Mouse (Mus musculus): ENCODE data around the gene Btd. TPM values are rescaled to one million over a fixed set of nuclear protein-coding genes. Genes with fewer than 3 reads are reported as not detected.

The Btd gene
- polyA plus RNA-seq, 1 experiment, result 19.6 TPM

GRCm38 (mm10) chr14:31686231-31686630 is 45.4 kb downstream of the Btd start:
- Histone ChIP-seq H3K27ac (ENCODE audit: insufficient read depth, low read length) (no peak overlapping the region), H3K4me3 (ENCODE audit: insufficient read depth, low read length) (no peak overlapping the region), H3K4me1 (ENCODE audit: control insufficient read depth, insufficient read depth, low read length) (no peaks in the 10 kb centered on the region)
- no peak for TF ChIP-seq CTCF (IDR thresholded peaks at IDR 0.05; ENCODE audit: extremely low read depth, insufficient read depth, low read length)
- TF ChIP-seq POLR2A (IDR thresholded peaks at IDR 0.05; ENCODE audit: extremely low read depth, insufficient read depth, low read length), result no peak

- no peak for TF ChIP-seq CTCF (IDR thresholded peaks at IDR 0.05; ENCODE audit: extremely low read depth, insufficient read depth, low read length)
- TF ChIP-seq POLR2A (IDR thresholded peaks at IDR 0.05; ENCODE audit: extremely low read depth, insufficient read depth, low read length), result no peak
- no peaks in the 10 kb centered on the region for H3K4me1 ChIP-seq (ENCODE audit: control insufficient read depth, insufficient read depth, low read length)
- H3K4me3 ChIP-seq (ENCODE audit: insufficient read depth, low read length), result no peak overlapping the region
- no peak overlapping the region for H3K27ac ChIP-seq (ENCODE audit: insufficient read depth, low read length)
Measured at GRCm38 (mm10) chr14:31692536-31692935, 51.7 kb downstream of the Btd start.

DNA sequence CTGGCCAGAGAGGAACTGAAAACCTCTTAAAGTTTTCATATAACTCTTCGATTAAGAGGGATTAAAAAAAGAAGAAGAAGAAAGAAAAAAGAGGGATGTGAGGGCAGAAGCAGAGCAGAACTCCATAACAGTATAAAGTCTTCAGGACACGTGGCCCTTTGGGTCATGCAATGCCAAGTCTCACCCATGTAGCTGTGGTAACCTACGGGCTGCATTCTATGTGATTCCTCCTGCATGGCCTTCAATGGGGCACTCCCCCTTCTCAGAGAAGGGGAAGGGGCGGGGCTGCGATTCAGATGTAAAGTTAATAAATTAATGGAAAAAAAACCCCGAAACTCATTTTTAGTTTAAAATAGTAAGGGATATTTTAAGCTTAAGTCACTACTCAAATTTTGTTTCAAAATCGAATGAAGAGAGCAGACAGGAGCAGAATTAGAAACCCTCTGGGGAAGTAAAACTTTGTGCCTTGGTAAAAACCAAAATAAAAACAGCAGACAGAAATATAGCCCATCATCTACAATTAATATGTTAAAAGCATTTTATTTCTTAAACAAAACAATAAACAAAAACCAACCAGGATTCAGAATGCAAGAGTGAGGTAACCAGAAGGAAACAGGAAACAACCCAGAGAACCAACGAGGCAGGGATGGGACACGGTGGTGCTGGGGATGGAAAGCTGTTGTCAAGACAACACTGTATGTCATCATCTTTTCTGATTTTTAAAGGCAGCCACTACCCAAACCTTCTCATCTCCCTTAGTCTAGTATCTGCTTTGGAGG is 55.6 kb downstream of the Btd start:
- H3K4me3 ChIP-seq (ENCODE audit: insufficient read depth, low read length), result no peak overlapping the region
- no peaks in the 10 kb centered on the region for H3K4me1 ChIP-seq (ENCODE audit: control insufficient read depth, insufficient read depth, low read length)
- TF ChIP-seq CTCF (IDR thresholded peaks at IDR 0.05; ENCODE audit: extremely low read depth, insufficient read depth, low read length) (no peak), POLR2A (IDR thresholded peaks at IDR 0.05; ENCODE audit: extremely low read depth, insufficient read depth, low read length) (no peak)
- no peak overlapping the region for H3K27ac ChIP-seq (ENCODE audit: insufficient read depth, low read length)

DNA sequence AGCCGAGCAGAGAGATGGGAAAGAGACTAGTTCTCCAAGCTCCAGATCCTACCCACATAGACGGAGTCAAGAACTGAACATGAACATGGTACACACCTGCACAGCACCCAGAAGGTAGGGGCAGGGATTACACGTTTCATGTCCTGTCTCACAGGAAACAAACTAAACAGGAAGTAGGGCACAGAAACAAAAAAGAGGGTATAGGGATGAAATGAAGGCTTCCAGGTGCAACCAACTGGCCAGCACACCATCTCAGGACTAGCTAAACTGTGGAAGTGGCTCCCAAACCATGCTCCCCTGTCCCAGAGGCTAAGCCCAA is 56.1 kb downstream of the Btd start:
- Histone ChIP-seq H3K4me1 (ENCODE audit: control insufficient read depth, insufficient read depth, low read length) (no peaks in the 10 kb centered on the region), H3K27ac (ENCODE audit: insufficient read depth, low read length) (no peak overlapping the region), H3K4me3 (ENCODE audit: insufficient read depth, low read length) (no peak overlapping the region)
- no peak for TF ChIP-seq POLR2A (IDR thresholded peaks at IDR 0.05; ENCODE audit: extremely low read depth, insufficient read depth, low read length)
- no peak for TF ChIP-seq CTCF (IDR thresholded peaks at IDR 0.05; ENCODE audit: extremely low read depth, insufficient read depth, low read length)

GRCm38 (mm10) chr14:31697346-31697745 is 56.5 kb downstream of the Btd start:
- TF ChIP-seq CTCF (IDR thresholded peaks at IDR 0.05; ENCODE audit: extremely low read depth, insufficient read depth, low read length), result no peak
- TF ChIP-seq POLR2A (IDR thresholded peaks at IDR 0.05; ENCODE audit: extremely low read depth, insufficient read depth, low read length), result no peak
- no peaks in the 10 kb centered on the region for H3K4me1 ChIP-seq (ENCODE audit: control insufficient read depth, insufficient read depth, low read length)
- H3K4me3 ChIP-seq (ENCODE audit: insufficient read depth, low read length), result no peak overlapping the region
- H3K27ac ChIP-seq (ENCODE audit: insufficient read depth, low read length), result no peak overlapping the region

DNA sequence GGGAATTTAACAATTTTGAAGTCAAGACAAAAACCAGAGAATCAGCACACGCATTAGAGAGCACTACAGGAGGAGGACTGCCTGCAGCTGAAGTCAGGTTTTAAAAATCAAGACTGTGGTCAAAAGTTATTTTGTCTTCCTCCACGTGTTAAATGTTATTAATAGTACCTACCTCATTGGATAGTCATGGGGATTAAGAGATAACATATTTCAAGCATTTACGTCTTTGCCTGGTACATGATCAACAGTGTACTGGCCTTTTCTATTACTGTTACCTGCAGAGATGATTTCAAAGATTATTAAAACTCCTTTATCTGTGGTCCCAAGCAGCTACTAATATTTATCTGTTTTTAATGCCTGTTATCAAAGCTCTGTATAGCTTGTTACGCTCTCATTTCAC is 56.9 kb downstream of the Btd start:
- Histone ChIP-seq H3K4me3 (ENCODE audit: insufficient read depth, low read length) (no peak overlapping the region), H3K27ac (ENCODE audit: insufficient read depth, low read length) (no peak overlapping the region), H3K4me1 (ENCODE audit: control insufficient read depth, insufficient read depth, low read length) (no peaks in the 10 kb centered on the region)
- TF ChIP-seq POLR2A (IDR thresholded peaks at IDR 0.05; ENCODE audit: extremely low read depth, insufficient read depth, low read length) (no peak), CTCF (IDR thresholded peaks at IDR 0.05; ENCODE audit: extremely low read depth, insufficient read depth, low read length) (no peak)

- H3K27ac ChIP-seq (ENCODE audit: insufficient read depth, low read length), result no peak overlapping the region
- no peaks in the 10 kb centered on the region for H3K4me1 ChIP-seq (ENCODE audit: control insufficient read depth, insufficient read depth, low read length)
- TF ChIP-seq CTCF (IDR thresholded peaks at IDR 0.05; ENCODE audit: extremely low read depth, insufficient read depth, low read length), result no peak
- no peak for TF ChIP-seq POLR2A (IDR thresholded peaks at IDR 0.05; ENCODE audit: extremely low read depth, insufficient read depth, low read length)
- H3K4me3 ChIP-seq (ENCODE audit: insufficient read depth, low read length), result no peak overlapping the region
Measured at GRCm38 (mm10) chr14:31700376-31700775, 59.5 kb downstream of the Btd start.

DNA sequence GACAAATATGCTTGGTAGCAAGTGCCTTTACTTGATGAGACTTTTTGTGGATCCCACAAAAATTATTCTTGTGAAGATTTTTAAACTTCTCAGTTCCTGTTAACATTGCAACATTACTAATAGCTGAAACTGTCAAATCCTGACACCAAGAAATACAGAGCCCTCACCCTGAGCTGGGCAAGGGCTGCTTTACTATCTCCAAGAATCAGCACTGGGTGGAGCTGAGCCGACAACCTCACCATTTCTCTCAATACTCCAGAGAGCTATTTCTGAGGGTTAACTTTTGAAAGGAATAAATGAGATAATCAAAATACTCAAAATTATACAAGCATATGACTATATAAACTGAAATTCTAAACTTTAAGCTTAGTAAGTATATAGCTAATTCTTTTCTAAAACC is 68.5 kb downstream of the Btd start:
- Histone ChIP-seq H3K27ac (ENCODE audit: insufficient read depth, low read length) (no peak overlapping the region), H3K4me3 (ENCODE audit: insufficient read depth, low read length) (no peak overlapping the region), H3K4me1 (ENCODE audit: control insufficient read depth, insufficient read depth, low read length) (no peaks in the 10 kb centered on the region)
- no peak for TF ChIP-seq POLR2A (IDR thresholded peaks at IDR 0.05; ENCODE audit: extremely low read depth, insufficient read depth, low read length)
- TF ChIP-seq CTCF (IDR thresholded peaks at IDR 0.05; ENCODE audit: extremely low read depth, insufficient read depth, low read length), result no peak

DNA sequence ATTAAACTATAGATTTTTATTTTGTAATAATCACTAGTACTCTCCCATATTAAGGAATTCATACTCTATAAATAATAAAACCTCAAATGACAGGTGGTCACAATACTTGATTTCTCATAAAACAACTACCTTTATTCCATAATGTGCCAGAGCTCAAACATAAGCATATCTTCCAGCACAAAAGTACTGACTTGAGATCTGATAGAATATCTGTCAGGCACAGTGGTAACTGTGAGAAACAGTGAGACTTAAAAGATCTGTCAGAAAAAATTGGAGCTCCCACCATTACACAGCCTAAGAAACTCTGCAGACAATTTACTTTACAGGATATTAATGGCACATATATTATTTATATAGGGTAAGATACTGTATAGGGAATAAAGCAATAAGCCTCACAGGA is 74.8 kb downstream of the Btd start:
- Histone ChIP-seq H3K27ac (ENCODE audit: insufficient read depth, low read length) (no peak overlapping the region), H3K4me3 (ENCODE audit: insufficient read depth, low read length) (no peak overlapping the region), H3K4me1 (ENCODE audit: control insufficient read depth, insufficient read depth, low read length) (no peaks in the 10 kb centered on the region)
- TF ChIP-seq CTCF (IDR thresholded peaks at IDR 0.05; ENCODE audit: extremely low read depth, insufficient read depth, low read length) (no peak), POLR2A (IDR thresholded peaks at IDR 0.05; ENCODE audit: extremely low read depth, insufficient read depth, low read length) (no peak)

DNA sequence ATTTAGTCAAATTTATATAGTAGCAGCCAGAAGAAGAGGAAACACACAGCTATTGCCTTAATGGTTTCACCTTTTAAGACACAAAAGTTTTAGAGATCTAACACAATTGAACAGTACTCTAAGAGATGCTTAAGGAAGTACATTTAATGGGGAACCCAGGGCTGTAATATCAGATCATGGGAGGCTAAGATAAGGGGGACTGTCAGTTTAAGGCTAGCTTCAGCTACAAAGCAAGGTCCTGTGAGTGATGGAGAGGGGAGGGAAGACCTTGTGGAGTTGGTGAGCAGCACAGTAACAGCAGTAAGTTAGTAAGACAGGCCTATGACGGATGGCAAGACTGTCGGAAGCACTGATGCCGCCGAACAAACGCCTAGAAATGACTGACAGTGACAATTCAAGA is 76.5 kb downstream of the Btd start:
- Histone ChIP-seq H3K4me1 (ENCODE audit: control insufficient read depth, insufficient read depth, low read length) (no peaks in the 10 kb centered on the region), H3K27ac (ENCODE audit: insufficient read depth, low read length) (no peak overlapping the region), H3K4me3 (ENCODE audit: insufficient read depth, low read length) (no peak overlapping the region)
- TF ChIP-seq POLR2A (IDR thresholded peaks at IDR 0.05; ENCODE audit: extremely low read depth, insufficient read depth, low read length), result no peak
- no peak for TF ChIP-seq CTCF (IDR thresholded peaks at IDR 0.05; ENCODE audit: extremely low read depth, insufficient read depth, low read length)

Other genes with a start within 250 kb of the Btd start
- 43.8 and 55.2 TPM in 2 replicates for gene Sh3bp5, start 204.9 kb upstream of the Btd start, polyA plus RNA-seq (2012; rRNA removed)
- 11.5 and 13.5 TPM in 2 replicates for gene Eaf1, start 146.6 kb upstream of the Btd start, polyA plus RNA-seq (2012; rRNA removed)
- 18.4 and 18.8 TPM in 2 replicates for gene Mettl6, start 146.0 kb upstream of the Btd start, polyA plus RNA-seq (2012; rRNA removed)
- gene Colq, start 49.7 kb upstream of the Btd start, polyA plus RNA-seq (2012; rRNA removed), result 0.84 and 0.91 TPM in 2 replicates
- not detected in 2 replicates for gene Gm49387, start 150 bp upstream of the Btd start, polyA plus RNA-seq (2012; rRNA removed)
- gene Hacl1, start 258 bp downstream of the Btd start, polyA plus RNA-seq (2012; rRNA removed), result 11.2 and 11.3 TPM in 2 replicates
- gene Ankrd28, start 189.6 kb downstream of the Btd start, polyA plus RNA-seq (2012; rRNA removed), result 27.8 and 29.3 TPM in 2 replicates

Data from cortical plate, adult 2 months (tissue).